Mouse (Mus musculus) lung, embryonic 14.5 days (tissue): ENCODE data around the gene Sox18. TPM values are rescaled to one million over a fixed set of nuclear protein-coding genes. Genes with fewer than 3 reads are reported as not detected.
A peak's percentile ranks its signal among the peaks of the same experiment; 100 is the strongest.

Experiments
- ATAC-seq: fragments of 200-750 bp; cut with Nextera tagmentation; 2 replicates; pipeline ENCODE4 v1.8.0; 2017; ENCODE audit warnings: mild to moderate bottlenecking, moderate TSS enrichment, moderate library complexity; ENCODE audit not compliant: insufficient read depth
- DNase-seq: peaks from one replicate; pipeline ENCODE4 v3.0.0-alpha.2; 2015
- H3K27ac ChIP-seq: fragments of 300-500 bp; sonication (generic); 2 replicates; pipeline ENCODE4 v1.5.1; 2014; ENCODE audit warnings: low read depth, mild to moderate bottlenecking, moderate library complexity
- H3K27me3 ChIP-seq: fragments of 300-500 bp; sonication (generic); 2 replicates; pipeline ENCODE4 v1.6.1; 2014; ENCODE audit warnings: low read length, control low read depth; ENCODE audit not compliant: insufficient read depth
- H3K36me3 ChIP-seq: fragments of 300-500 bp; sonication (generic); 2 replicates; pipeline ENCODE4 v1.6.1; 2014; ENCODE audit warnings: control low read depth; ENCODE audit not compliant: insufficient read depth
- H3K4me1 ChIP-seq: fragments of 300-500 bp; sonication (generic); 2 replicates; pipeline ENCODE4 v1.6.1; 2014; ENCODE audit warnings: antibody characterized with exemption, control low read depth; ENCODE audit not compliant: insufficient read depth
- H3K4me2 ChIP-seq: fragments of 300-500 bp; sonication (generic); 2 replicates; pipeline ENCODE4 v1.6.1; 2014; ENCODE audit warnings: mild to moderate bottlenecking
- H3K4me3 ChIP-seq: fragments of 300-500 bp; sonication (generic); 2 replicates; pipeline ENCODE4 v1.5.1; 2014; ENCODE audit warnings: low read depth, low read length
- H3K9ac ChIP-seq: fragments of 300-500 bp; sonication (generic); 2 replicates; pipeline ENCODE4 v1.6.1; 2014
- H3K9me3 ChIP-seq: fragments of 300-500 bp; sonication (generic); 2 replicates; pipeline ENCODE4 v1.6.1; 2016; ENCODE audit warnings: low read depth, low read length, control low read depth
- CTCF ChIP-seq: IDR thresholded peaks from 2 replicates; pipeline ENCODE4 v1.5.1; 2016; ENCODE audit warnings: antibody characterized with exemption, low read depth
- WGBS: fragments of 180-500 bp; shearing (Covaris S2); extraction: QIAGEN DNeasy Blood & Tissue Kit; methylation state at CpG from one replicate; pipeline ENCODE4 v1.1.7; 2014; 5-methylcytosine and 5-hydroxymethylcytosine counted together
- polyA plus RNA-seq: library from polyadenylated mRNA; unstranded; fragments of >200 nt; fragmentation: Nextera tagmentation; extraction: Ambion mirVana; gene quantifications from 2 replicates; pipeline ENCODE4 v1.2.1, GENCODE M21; 2014

The Sox18 gene
- polyA plus RNA-seq, 1 experiment from 2014 or later: 64.7 TPM

DNA sequence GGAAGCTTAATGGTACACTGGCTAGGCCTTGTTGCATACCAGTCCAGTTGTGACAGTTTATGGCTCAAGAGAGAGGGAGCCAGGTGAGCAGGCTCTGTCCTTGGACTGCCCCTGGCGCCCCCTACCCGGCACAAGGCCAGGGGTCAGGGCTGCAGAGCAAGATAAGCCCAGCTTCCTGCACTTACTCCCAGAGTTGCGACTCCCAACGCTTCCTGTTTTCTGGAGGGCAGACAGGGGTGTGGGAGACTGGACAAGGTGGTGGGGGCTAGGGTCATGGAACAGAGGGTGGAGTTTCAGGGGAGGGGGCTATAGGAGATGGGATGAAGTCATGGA, 8.2 kb downstream of the Sox18 start:
- DNase-seq (peak; percentile 56), ATAC-seq (peak; percentile 18; the same call in 1 of the 2 replicates)
- Histone ChIP-seq H3K27ac (peak overlapping the region; percentile 40; the same call in 1 of the 2 replicates), H3K9ac (no peak overlapping the region), H3K9me3 (no peaks in the 10 kb centered on the region), H3K4me2 (no peak overlapping the region), H3K36me3 (0 out of 2 replicates have a peak, but pooled peaks cover 2% of the 10 kb centered on the region), H3K27me3 (no peaks in the 10 kb centered on the region), H3K4me3 (no peak overlapping the region), H3K4me1 (no peaks in the 10 kb centered on the region)
- WGBS: 16% methylated on average over 4 of the region's 4 CpGs
- TF ChIP-seq CTCF: no peak

DNA sequence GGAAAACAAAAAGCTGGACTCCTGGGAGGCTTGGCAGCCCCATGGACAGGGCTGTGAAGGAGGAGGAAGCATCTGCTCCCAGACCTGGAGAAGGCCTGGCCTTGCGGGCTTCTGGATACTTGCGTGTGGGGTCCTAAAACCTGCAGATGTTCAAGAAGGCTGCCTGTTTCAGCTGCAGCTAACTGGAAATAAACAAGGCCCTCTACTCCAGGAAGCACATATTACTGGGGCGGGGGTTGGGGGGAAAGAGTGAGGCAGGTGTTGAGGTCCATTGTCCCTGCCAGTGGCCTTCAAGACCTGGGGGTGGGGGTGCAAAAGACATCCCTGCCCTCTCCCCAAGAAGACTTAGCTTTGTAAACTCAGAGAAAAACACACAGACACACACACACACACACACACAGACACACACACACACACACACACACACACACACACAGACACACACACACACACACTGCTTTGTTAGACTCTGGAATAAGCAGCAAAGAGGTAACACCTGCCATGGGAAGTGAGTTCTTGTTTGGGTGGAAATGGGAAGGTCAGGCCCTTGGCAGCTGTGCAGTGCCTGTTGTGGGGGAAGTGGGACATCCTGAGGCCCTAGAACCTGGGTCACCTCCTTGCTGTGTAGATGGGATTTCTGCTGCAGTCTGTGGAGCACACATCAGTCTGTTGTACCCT, 8.7 kb downstream of the Sox18 start:
- Histone ChIP-seq H3K36me3 (0 out of 2 replicates have a peak, but pooled peaks cover 2% of the 10 kb centered on the region), H3K4me1 (no peaks in the 10 kb centered on the region), H3K9ac (no peak overlapping the region), H3K27ac (peak overlapping the region; percentile 46; the same call in 1 of the 2 replicates), H3K9me3 (no peaks in the 10 kb centered on the region), H3K27me3 (no peaks in the 10 kb centered on the region), H3K4me3 (no peak overlapping the region), H3K4me2 (no peak overlapping the region)
- WGBS: 78% methylated on average over 3 of the region's 3 CpGs
- no peak for TF ChIP-seq CTCF
- DNase-seq (peak; percentile 27), ATAC-seq (peak; percentile 25; the same call in 1 of the 2 replicates)

DNA sequence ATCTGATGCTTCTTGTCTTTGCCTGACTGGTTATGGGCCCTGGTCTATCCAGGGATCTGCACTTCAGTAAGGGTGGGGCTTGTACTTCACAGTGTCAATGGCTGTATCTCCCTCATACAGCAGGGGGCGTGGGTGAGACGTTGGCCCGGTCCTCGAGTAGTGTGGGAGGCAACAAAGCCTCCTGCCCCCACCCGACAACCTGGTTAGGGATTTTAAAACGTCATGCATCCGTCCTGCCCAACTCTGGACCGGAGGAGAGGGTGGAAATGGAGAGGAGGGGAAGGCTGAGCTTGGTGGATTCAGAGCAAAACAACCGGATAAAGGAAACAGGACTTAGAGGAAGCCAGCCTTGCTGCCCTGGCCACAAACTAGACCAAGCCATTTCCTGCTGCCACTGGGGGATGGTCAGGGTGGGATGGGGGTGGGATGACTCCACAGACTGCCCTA, 11.8 kb downstream of the Sox18 start:
- WGBS: 8% methylated on average over 9 of the region's 9 CpGs
- Histone ChIP-seq H3K4me3 (no peak overlapping the region), H3K36me3 (peaks cover 31% of the 10 kb centered on the region), H3K4me2 (0 out of 2 replicates have a peak overlapping the region, but pooled peaks have one; percentile 7), H3K4me1 (no peaks in the 10 kb centered on the region), H3K27ac (no peak overlapping the region), H3K9me3 (no peaks in the 10 kb centered on the region), H3K27me3 (no peaks in the 10 kb centered on the region), H3K9ac (no peak overlapping the region)
- DNase-seq (peak; percentile 83), ATAC-seq (peak; percentile 89)
- peak; percentile 86 for TF ChIP-seq CTCF

DNA sequence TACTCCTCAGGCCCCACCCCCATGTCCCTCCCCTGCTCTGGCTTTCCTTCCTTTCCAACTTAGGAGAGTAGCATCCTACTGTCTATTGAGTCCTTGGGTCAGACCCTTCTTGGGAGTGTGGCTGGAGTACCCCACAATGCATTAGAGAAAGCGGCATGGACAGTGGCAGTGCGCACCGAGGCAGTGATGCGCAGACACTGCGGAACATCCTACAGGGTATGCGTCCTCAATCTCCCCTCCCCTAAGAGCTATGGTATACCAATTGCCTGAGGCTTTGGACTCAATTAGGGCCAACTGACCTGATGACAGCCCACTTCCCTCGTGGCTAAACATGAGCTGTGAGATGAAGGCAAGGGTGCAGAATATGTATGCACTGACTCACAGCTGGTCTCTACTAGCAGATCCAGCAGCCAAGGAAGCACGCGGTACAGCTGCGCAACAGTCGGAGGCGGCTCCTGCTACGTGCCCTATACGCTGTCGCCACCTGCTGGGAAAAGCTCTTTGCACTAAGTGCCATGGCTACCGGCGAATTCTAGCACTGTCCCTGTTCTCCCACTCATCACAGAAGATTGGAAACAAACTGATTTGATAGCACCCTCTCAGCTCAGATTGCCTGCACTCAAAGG, 12.4 kb downstream of the Sox18 start:
- H3K27ac ChIP-seq: no peak overlapping the region
- peaks cover 37% of the 10 kb centered on the region for H3K36me3 ChIP-seq
- TF ChIP-seq CTCF: no peak
- H3K9me3 ChIP-seq: no peaks in the 10 kb centered on the region
- peak; percentile 39; the same call in 1 of the 2 replicates for ATAC-seq
- 41% methylated on average over 17 of the region's 17 CpGs for WGBS
- no peak overlapping the region for H3K4me3 ChIP-seq
- no peaks in the 10 kb centered on the region for H3K27me3 ChIP-seq
- no peaks in the 10 kb centered on the region for H3K4me1 ChIP-seq
- no peak overlapping the region for H3K4me2 ChIP-seq
- peak; percentile 71 for DNase-seq
- H3K9ac ChIP-seq: no peak overlapping the region

DNA sequence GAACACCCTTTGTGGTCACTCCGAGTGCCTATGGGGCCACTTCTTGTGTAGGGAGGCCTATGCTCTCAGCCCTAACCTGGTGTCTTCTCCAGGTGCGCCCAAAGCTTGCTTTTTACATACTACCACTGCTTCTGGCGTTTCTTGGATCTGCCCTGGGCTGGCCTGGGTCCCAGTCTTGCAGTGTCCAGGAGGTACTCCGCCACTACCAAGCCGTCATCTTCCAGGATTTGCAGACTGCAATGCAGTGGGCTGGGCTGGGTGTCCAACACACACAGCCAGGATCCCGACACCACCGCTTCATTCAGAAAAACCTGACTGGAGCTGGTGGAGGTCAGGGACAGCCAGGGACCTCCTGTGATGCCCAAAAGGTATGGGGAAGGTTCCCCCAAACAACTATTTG, 12.9 kb downstream of the Sox18 start:
- Histone ChIP-seq H3K4me3 (no peak overlapping the region), H3K9me3 (no peaks in the 10 kb centered on the region), H3K4me2 (no peak overlapping the region), H3K36me3 (peaks cover 42% of the 10 kb centered on the region), H3K9ac (no peak overlapping the region), H3K4me1 (no peaks in the 10 kb centered on the region), H3K27ac (no peak overlapping the region), H3K27me3 (no peaks in the 10 kb centered on the region)
- ATAC-seq (no peak), DNase-seq (no peak)
- no peak for TF ChIP-seq CTCF
- 78% methylated on average over 7 of the region's 7 CpGs for WGBS

DNA sequence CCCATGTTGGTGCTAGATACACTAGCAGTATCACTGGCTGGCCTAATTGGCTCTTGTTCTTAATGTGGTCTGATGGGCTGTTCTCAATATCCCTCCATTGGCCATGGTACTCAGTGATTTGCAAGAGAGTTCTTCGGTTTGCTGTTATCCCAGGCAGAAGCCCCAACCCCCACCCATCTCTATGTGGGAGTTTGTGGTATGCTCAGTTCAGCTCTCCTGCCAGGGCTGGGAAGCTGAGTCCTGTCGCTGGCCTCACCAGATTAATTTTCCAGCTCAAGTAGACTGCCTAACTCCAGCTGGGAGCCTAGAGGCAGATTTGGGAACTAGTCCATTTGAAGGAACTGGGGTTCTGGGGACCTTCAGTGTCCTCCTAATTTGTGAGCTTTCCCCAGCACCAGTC, 14.0 kb downstream of the Sox18 start:
- Histone ChIP-seq H3K36me3 (peaks cover 53% of the 10 kb centered on the region), H3K4me1 (no peaks in the 10 kb centered on the region), H3K27me3 (no peaks in the 10 kb centered on the region), H3K27ac (no peak overlapping the region), H3K4me2 (no peak overlapping the region), H3K9ac (no peak overlapping the region), H3K9me3 (no peaks in the 10 kb centered on the region), H3K4me3 (no peak overlapping the region)
- TF ChIP-seq CTCF: no peak
- ATAC-seq (no peak), DNase-seq (no peak)
- WGBS: 64% methylated on average over 2 of the region's 2 CpGs

GRCm38 (mm10) chr2:181656734-181657133, 14.7 kb downstream of the Sox18 start, which contains the start of gene Gm29797:
TSS of gene Gm29797 (plus strand) at chr2:181657034.
- Histone ChIP-seq H3K27me3 (no peaks in the 10 kb centered on the region), H3K4me2 (no peak within 1 kb of the TSS), H3K9me3 (no peaks in the 10 kb centered on the region), H3K27ac (no peak within 1 kb of the TSS), H3K4me1 (no peaks in the 10 kb centered on the region), H3K36me3 (peaks cover 60% of the 10 kb centered on the region), H3K9ac (no peak within 1 kb of the TSS), H3K4me3 (no peak within 1 kb of the TSS)
- DNase-seq (no peak), ATAC-seq (no peak)
- WGBS: 69% methylated on average over 3 of the region's 3 CpGs
- TF ChIP-seq CTCF: no peak
